Mouse (Mus musculus) forelimb bud, embryonic 11.5 days (tissue): Measurements from ENCODE around the gene Tango2.

Experiments
- DNase-seq: peaks from one replicate; pipeline ENCODE4 v3.0.0-alpha.2; 2012; ENCODE audit warnings: low read depth, low spot score

The Tango2 gene

GRCm38 (mm10) chr16:18383045-18383726 is 35.3 kb upstream of the Tango2 start:
- no peak for DNase-seq

- DNase-seq = no peak
These were observed 33.8 kb upstream of the Tango2 start for GRCm38 (mm10) chr16:18381621-18382258.

- peak; percentile 37 for DNase-seq
These were observed 32.7 kb upstream of the Tango2 start for GRCm38 (mm10) chr16:18380495-18381063.

GRCm38 (mm10) chr16:18379338-18380001 is 31.6 kb upstream of the Tango2 start:
- no peak for DNase-seq

GRCm38 (mm10) chr16:18378489-18378888 is 30.6 kb upstream of the Tango2 start:
- DNase-seq = no peak

- no peak for DNase-seq
These were observed 29.3 kb upstream of the Tango2 start for GRCm38 (mm10) chr16:18377203-18377602.

GRCm38 (mm10) chr16:18376297-18376954 is 28.5 kb upstream of the Tango2 start:
- DNase-seq = no peak

- no peak for DNase-seq
These were observed 25.7 kb upstream of the Tango2 start for GRCm38 (mm10) chr16:18373632-18374031.

GRCm38 (mm10) chr16:18370197-18370596 is 22.3 kb upstream of the Tango2 start:
- DNase-seq = no peak

GRCm38 (mm10) chr16:18366849-18367248 is 18.9 kb upstream of the Tango2 start:
- peak; percentile 51 for DNase-seq

GRCm38 (mm10) chr16:18362948-18363347 is 15.0 kb upstream of the Tango2 start:
- DNase-seq = no peak

GRCm38 (mm10) chr16:18360151-18360805 is 12.4 kb upstream of the Tango2 start:
- DNase-seq = no peak

- no peak for DNase-seq
These were observed 10.1 kb upstream of the Tango2 start for GRCm38 (mm10) chr16:18357977-18358376.

GRCm38 (mm10) chr16:18356961-18357360 is 9.1 kb upstream of the Tango2 start:
- DNase-seq = no peak

GRCm38 (mm10) chr16:18353106-18353505 is 5.2 kb upstream of the Tango2 start:
- no peak for DNase-seq

- DNase-seq = no peak
These were observed 3.6 kb upstream of the Tango2 start for GRCm38 (mm10) chr16:18351313-18352055.

- DNase-seq = no peak
These were observed 1.9 kb upstream of the Tango2 start for GRCm38 (mm10) chr16:18349761-18350325.

GRCm38 (mm10) chr16:18348601-18349175 is 785 bp upstream of the Tango2 start:
- peak; percentile 8 for DNase-seq

GRCm38 (mm10) chr16:18345243-18345642 is 2.7 kb downstream of the Tango2 start:
- DNase-seq = peak; percentile 91

GRCm38 (mm10) chr16:18343778-18344177 is 4.1 kb downstream of the Tango2 start:
- peak; percentile 94 for DNase-seq
